Mouse (Mus musculus): ENCODE data around the gene Actr1b.

- no peak for TF ChIP-seq EP300 (IDR thresholded peaks at IDR 0.05; ENCODE audit: low read depth)
- no peak for TF ChIP-seq CTCF (IDR thresholded peaks at IDR 0.05; ENCODE audit: low read depth)
These were observed 46.8 kb upstream of the Actr1b start for GRCm38 (mm10) chr1:36761061-36761460.

Measured in heart, postnatal 0 days (tissue).